Mouse (Mus musculus): ENCODE results near the gene Irs3. TPM values are rescaled to one million over a fixed set of nuclear protein-coding genes. Genes with fewer than 3 reads are reported as not detected.

The Irs3 gene
- total RNA-seq, 2 experiments from 2014 or later = 0.59 to 1.2 TPM

GRCm38 (mm10) chr5:137596601-137597261, 48.8 kb downstream of the Irs3 start:
- DNase-seq (ENCODE audit: low spot score in 2 of 2) = no peak

- no peak for DNase-seq (ENCODE audit: low spot score in 2 of 2)
Measured at GRCm38 (mm10) chr5:137595921-137596320, 49.6 kb downstream of the Irs3 start.

Other genes with a start within 250 kb of the Irs3 start
- gene Zan, start 168.7 kb downstream of the Irs3 start, total RNA-seq (2021) = under 1 TPM; 0.18 to 0.56 TPM
- gene Pop7, start 143.2 kb downstream of the Irs3 start, total RNA-seq (2021) = 10 to 100 TPM; 19.8 to 22.6 TPM
- gene Gigyf1, start 127.2 kb downstream of the Irs3 start, total RNA-seq (2021) = 10 to 100 TPM; 27.5 to 30.7 TPM
- not detected for gene Epo, start 112.5 kb downstream of the Irs3 start, total RNA-seq (2021)
- 100 to 1,000 TPM; 483 to 529 TPM for gene Gnb2, start 112.2 kb downstream of the Irs3 start, total RNA-seq (2021)
- gene Actl6b, start 92.2 kb downstream of the Irs3 start, total RNA-seq (2021) = not detected
- gene Tfr2, start 75.9 kb downstream of the Irs3 start, total RNA-seq (2021) = under 1 TPM; 0.29 to 0.31 TPM
- 10 to 100 TPM; 31.1 to 35.3 TPM for gene Mospd3, start 44.7 kb downstream of the Irs3 start, total RNA-seq (2021)
- 100 to 1,000 TPM; 362 to 399 TPM for gene Pcolce, start 31.9 kb downstream of the Irs3 start, total RNA-seq (2021)
- under 1 TPM; 0.74 to 0.80 TPM for gene Fbxo24, start 16.7 kb downstream of the Irs3 start, total RNA-seq (2021)
- gene Lrch4, start 16.6 kb downstream of the Irs3 start, total RNA-seq (2021) = 10 to 100 TPM; 19.2 to 23.0 TPM
- 10 to 100 TPM in 1 of 2 experiments, 1 to 10 TPM in 1; 8.6 to 11.0 TPM for gene Gm20605, start 16.5 kb downstream of the Irs3 start, total RNA-seq (2021)
- gene Sap25, start 4.4 kb downstream of the Irs3 start, total RNA-seq (2021) = 1 to 10 TPM; 3.2 to 3.8 TPM
- 1 to 10 TPM; 7.8 to 7.9 TPM for gene Agfg2, start 39.0 kb upstream of the Irs3 start, total RNA-seq (2021)
- gene Nyap1, start 95.9 kb upstream of the Irs3 start, total RNA-seq (2021) = 1 to 10 TPM in 1 of 2 experiments, under 1 TPM in 1; 0.73 to 1.2 TPM
- 100 to 1,000 TPM; 162 to 187 TPM for gene Tsc22d4, start 100.0 kb upstream of the Irs3 start, total RNA-seq (2021)
- 10 to 100 TPM; 14.5 to 15.8 TPM for gene Ppp1r35, start 133.1 kb upstream of the Irs3 start, total RNA-seq (2021)
- 10 to 100 TPM; 25.0 to 34.2 TPM for gene Mepce, start 141.9 kb upstream of the Irs3 start, total RNA-seq (2021)
- gene Zcwpw1, start 142.1 kb upstream of the Irs3 start, total RNA-seq (2021) = 1 to 10 TPM; 4.3 to 5.6 TPM
- gene Pilra, start 190.6 kb upstream of the Irs3 start, total RNA-seq (2021) = 1 to 10 TPM; 1.7 to 2.4 TPM
- gene Pilrb1, start 212.4 kb upstream of the Irs3 start, total RNA-seq (2021) = under 1 TPM; 0.59 to 0.98 TPM
- 1 to 10 TPM in 1 of 2 experiments, under 1 TPM in 1; 0.69 to 1.1 TPM for gene Pilrb2, start 226.1 kb upstream of the Irs3 start, total RNA-seq (2021)